Mouse (Mus musculus) liver, embryonic 14.5 days (tissue): ENCODE results near the gene Nedd9. TPM values are rescaled to one million over a fixed set of nuclear protein-coding genes. Genes with fewer than 3 reads are reported as not detected.

Experiments
- ATAC-seq: fragments of 200-750 bp; cut with Nextera tagmentation; 2 replicates; pipeline ENCODE4 v1.8.0; 2017; ENCODE audit warnings: moderate number of reproducible peaks, mild to moderate bottlenecking, moderate library complexity; ENCODE audit not compliant: insufficient read depth
- DNase-seq, 3 experiments: peaks; one replicate each; pipeline ENCODE4 v3.0.0-alpha.2; 2012 to 2013; ENCODE audit warnings: low read depth in 3 of 3, low spot score in 3 of 3
- H3K27ac ChIP-seq: fragments of 300-500 bp; sonication (generic); 2 replicates; pipeline ENCODE4 v1.5.1; 2014; ENCODE audit warnings: moderate library complexity, mild to moderate bottlenecking, control low read depth, inconsistent platforms
- H3K27me3 ChIP-seq: fragments of 300-500 bp; sonication (generic); 2 replicates; pipeline ENCODE4 v1.6.1; 2014; ENCODE audit warnings: mild to moderate bottlenecking, low read length, moderate library complexity; ENCODE audit not compliant: control insufficient read depth, insufficient read depth
- H3K36me3 ChIP-seq: fragments of 300-500 bp; sonication (generic); replicated peaks from 2 replicates; pipeline ENCODE4 v1.6.1; 2014; ENCODE audit warnings: low read depth; ENCODE audit not compliant: control insufficient read depth, insufficient read depth
- H3K4me1 ChIP-seq, 2 experiments: fragments of 200-500 bp in 1 of 2; fragments of 300-500 bp in 1 of 2; sonication (generic) in 1 of 2; replicated peaks; 2 replicates each; pipeline ENCODE4 v1.6.1; 2012 to 2014; ENCODE audit warnings: antibody characterized with exemption in 1 of 2, inconsistent platforms in 1 of 2, low read length in 1 of 2; ENCODE audit not compliant: control insufficient read depth in 2 of 2, insufficient read depth in 2 of 2
- H3K4me2 ChIP-seq: fragments of 300-500 bp; sonication (generic); 2 replicates; pipeline ENCODE4 v1.6.1; 2014; ENCODE audit warnings: low read depth, mild to moderate bottlenecking, control low read depth, moderate library complexity
- H3K4me3 ChIP-seq, 2 experiments: fragments of 200-500 bp in 1 of 2; fragments of 300-500 bp in 1 of 2; sonication (generic) in 1 of 2; 2 replicates each; pipeline ENCODE4 v1.5.1; 2012 to 2014; ENCODE audit warnings: low read depth in 2 of 2, low read length in 2 of 2, mild to moderate bottlenecking in 2 of 2, control low read depth in 1 of 2, inconsistent platforms in 1 of 2, moderate library complexity in 1 of 2; ENCODE audit not compliant: insufficient read depth in 1 of 2
- H3K9ac ChIP-seq: fragments of 300-500 bp; sonication (generic); replicated peaks from 2 replicates; pipeline ENCODE4 v1.6.1; 2014; ENCODE audit warnings: mild to moderate bottlenecking, control low read depth, moderate library complexity
- H3K9me3 ChIP-seq: fragments of 300-500 bp; sonication (generic); 2 replicates; pipeline ENCODE4 v1.6.1; 2016; ENCODE audit warnings: low read length, mixed read lengths; ENCODE audit not compliant: control insufficient read depth
- CTCF ChIP-seq: IDR thresholded peaks from 2 replicates; pipeline ENCODE4 v1.5.1; 2016; ENCODE audit warnings: antibody characterized with exemption, low read depth, control low read depth
- EP300 ChIP-seq: IDR thresholded peaks from 2 replicates; pipeline ENCODE4 v1.6.1; 2016; ENCODE audit warnings: antibody characterized with exemption, low read depth
- WGBS: fragments of 180-500 bp; shearing (Covaris S2); extraction: QIAGEN DNeasy Blood & Tissue Kit; methylation state at CpG from one replicate; pipeline ENCODE4 v1.1.7; 2014; ENCODE audit not compliant: insufficient replicate concordance; 5-methylcytosine and 5-hydroxymethylcytosine counted together
- polyA plus RNA-seq, 2 experiments: library from polyadenylated mRNA; depleted of rRNA in 1 of 2; stranded (reverse) in 1 of 2; unstranded in 1 of 2; fragments of >200 nt; fragmentation: Nextera tagmentation in 1 of 2; extraction: Ambion mirVana in 1 of 2; gene quantifications; 2 replicates each; pipeline versions ENCODE4 v1.2.1 to v1.2.3; 2012 to 2014

Nedd9 gene
- polyA plus RNA-seq, 2 experiments: 1.2 to 2.7 TPM

GRCm38 (mm10) chr13:41377011-41377431 is 110.1 kb downstream of the Nedd9 start:
- H3K4me3 ChIP-seq: no peak overlapping the region
- ATAC-seq: no peak
- no peak overlapping the region for H3K27ac ChIP-seq
- no peaks in the 10 kb centered on the region for H3K36me3 ChIP-seq
- DNase-seq: no peak
- peaks cover 0 to 6% of the 10 kb centered on the region in 2 experiments; a peak in 2 of 4 replicates for H3K4me1 ChIP-seq
- H3K9me3 ChIP-seq: no peaks in the 10 kb centered on the region
- WGBS: 69% methylated on average over 2 of the region's 2 CpGs
- TF ChIP-seq EP300: no peak
- H3K27me3 ChIP-seq: no peaks in the 10 kb centered on the region
- no peak overlapping the region for H3K9ac ChIP-seq
- H3K4me2 ChIP-seq: no peak overlapping the region

- H3K4me1 ChIP-seq: peaks cover 0 to 4% of the 10 kb centered on the region in 2 experiments; a peak in 2 of 4 replicates
- H3K9me3 ChIP-seq: no peaks in the 10 kb centered on the region
- H3K27me3 ChIP-seq: no peaks in the 10 kb centered on the region
- WGBS: 51% methylated on average over 4 of the region's 4 CpGs
- no peak overlapping the region for H3K27ac ChIP-seq
- no peak overlapping the region for H3K9ac ChIP-seq
- no peak for DNase-seq
- H3K36me3 ChIP-seq: no peaks in the 10 kb centered on the region
- no peak overlapping the region for H3K4me3 ChIP-seq
- no peak for ATAC-seq
- no peak for TF ChIP-seq CTCF
- TF ChIP-seq EP300: no peak
- no peak overlapping the region for H3K4me2 ChIP-seq
These were observed 111.1 kb downstream of the Nedd9 start for GRCm38 (mm10) chr13:41376111-41376510.

- ATAC-seq (no peak), DNase-seq (no peak)
- no peaks in the 10 kb centered on the region for H3K9me3 ChIP-seq
- TF ChIP-seq EP300 (no peak), CTCF (no peak)
- no peak overlapping the region for H3K4me3 ChIP-seq
- no peak overlapping the region for H3K27ac ChIP-seq
- H3K4me1 ChIP-seq: peaks cover 0 to 3% of the 10 kb centered on the region in 2 experiments; a peak in 1 of 4 replicates
- H3K4me2 ChIP-seq: no peak overlapping the region
- H3K27me3 ChIP-seq: no peaks in the 10 kb centered on the region
- WGBS: 67% methylated on average over 6 of the region's 6 CpGs
- H3K36me3 ChIP-seq: no peaks in the 10 kb centered on the region
- no peak overlapping the region for H3K9ac ChIP-seq
These were observed 111.5 kb downstream of the Nedd9 start for GRCm38 (mm10) chr13:41375696-41376095.

GRCm38 (mm10) chr13:41374886-41375285 is 112.3 kb downstream of the Nedd9 start:
- WGBS: 53% methylated on average over 1 of the region's 1 CpGs
- TF ChIP-seq EP300 (no peak), CTCF (no peak)

GRCm38 (mm10) chr13:41372555-41373460 is 114.4 kb downstream of the Nedd9 start:
- DNase-seq: no peak
- H3K36me3 ChIP-seq: no peaks in the 10 kb centered on the region
- no peaks in the 10 kb centered on the region for H3K27me3 ChIP-seq
- peaks cover 0 to 3% of the 10 kb centered on the region in 2 experiments; a peak in 1 of 4 replicates for H3K4me1 ChIP-seq
- no peaks in the 10 kb centered on the region for H3K9me3 ChIP-seq
- H3K9ac ChIP-seq: no peak overlapping the region
- H3K27ac ChIP-seq: no peak overlapping the region
- no peak overlapping the region for H3K4me2 ChIP-seq
- TF ChIP-seq CTCF: no peak
- TF ChIP-seq EP300: no peak
- H3K4me3 ChIP-seq: no peak overlapping the region
- WGBS: 47% methylated on average over 8 of the region's 8 CpGs
- ATAC-seq: no peak

More at GRCm38 (mm10) chr13:41374886-41375285, 112.3 kb downstream of the Nedd9 start:
- H3K9ac ChIP-seq: no peak overlapping the region
- H3K27me3 ChIP-seq: no peaks in the 10 kb centered on the region
- peaks cover 0 to 3% of the 10 kb centered on the region in 2 experiments; a peak in 1 of 4 replicates for H3K4me1 ChIP-seq
- no peaks in the 10 kb centered on the region for H3K9me3 ChIP-seq
- ATAC-seq: no peak
- H3K36me3 ChIP-seq: no peaks in the 10 kb centered on the region
- no peak overlapping the region for H3K4me3 ChIP-seq
- H3K4me2 ChIP-seq: no peak overlapping the region
- no peak overlapping the region for H3K27ac ChIP-seq
- no peak for DNase-seq
